Mouse (Mus musculus) intestine, postnatal 0 days (tissue): Measurements from ENCODE around the gene Sh3d19. TPM values are rescaled to one million over a fixed set of nuclear protein-coding genes. Genes with fewer than 3 reads are reported as not detected.
"Not testable (repeated sequence)": the region's sequence is repeated elsewhere in the genome, so short reads cannot be mapped to it uniquely, and the experiment has no call there.

Experiments
- ATAC-seq: fragments of 200-750 bp; cut with Nextera tagmentation; 2 replicates; pipeline ENCODE4 v1.8.0; 2017; ENCODE audit warnings: mild to moderate bottlenecking, moderate TSS enrichment, moderate library complexity
- H3K27ac ChIP-seq: fragments of 300-500 bp; sonication (generic); 2 replicates; pipeline ENCODE4 v1.5.1; 2014; ENCODE audit warnings: mild to moderate bottlenecking, low read depth, low read length, moderate library complexity
- H3K27me3 ChIP-seq: fragments of 300-500 bp; sonication (generic); replicated peaks from 2 replicates; pipeline ENCODE4 v1.6.1; 2014; ENCODE audit warnings: low read length, mixed read lengths; ENCODE audit not compliant: control insufficient read depth, insufficient read depth
- H3K36me3 ChIP-seq: fragments of 300-500 bp; sonication (generic); 2 replicates; pipeline ENCODE4 v1.6.1; 2014; ENCODE audit warnings: mild to moderate bottlenecking, moderate library complexity; ENCODE audit not compliant: control insufficient read depth, insufficient read depth
- H3K4me1 ChIP-seq: fragments of 300-500 bp; sonication (generic); replicated peaks from 2 replicates; pipeline ENCODE4 v1.6.1; 2014; ENCODE audit warnings: antibody characterized with exemption, low read length, mixed read lengths; ENCODE audit not compliant: control insufficient read depth, insufficient read depth
- H3K4me2 ChIP-seq: fragments of 300-500 bp; sonication (generic); replicated peaks from 2 replicates; pipeline ENCODE4 v1.6.1; 2014; ENCODE audit warnings: low read depth, mild to moderate bottlenecking, moderate library complexity
- H3K4me3 ChIP-seq: fragments of 300-500 bp; sonication (generic); 2 replicates; pipeline ENCODE4 v1.5.1; 2014; ENCODE audit warnings: low read depth, low read length
- H3K9ac ChIP-seq: fragments of 300-500 bp; sonication (generic); 2 replicates; pipeline ENCODE4 v1.6.1; 2014; ENCODE audit warnings: mild to moderate bottlenecking, low read depth, low read length
- H3K9me3 ChIP-seq: fragments of 300-500 bp; sonication (generic); 2 replicates; pipeline ENCODE4 v1.6.1; 2016; ENCODE audit warnings: mixed run types; ENCODE audit not compliant: control insufficient read depth
- CTCF ChIP-seq: sonication (generic); IDR thresholded peaks from 2 replicates; pipeline ENCODE4 v1.5.1; 2016; ENCODE audit warnings: low read depth, mild to moderate bottlenecking, control low read depth, antibody characterized with exemption, moderate library complexity
- WGBS: fragments of 180-500 bp; shearing (Covaris S2); extraction: QIAGEN DNeasy Blood & Tissue Kit; methylation state at CpG from one replicate; pipeline ENCODE4 v1.1.7; 2014; 5-methylcytosine and 5-hydroxymethylcytosine counted together
- polyA plus RNA-seq: library from polyadenylated mRNA; unstranded; fragments of >200 nt; fragmentation: Nextera tagmentation; extraction: Ambion mirVana; gene quantifications from 2 replicates; pipeline ENCODE4 v1.2.1, GENCODE M21; 2015

Sh3d19 gene
- polyA plus RNA-seq, 1 experiment from 2014 or later: 37.4 TPM

DNA sequence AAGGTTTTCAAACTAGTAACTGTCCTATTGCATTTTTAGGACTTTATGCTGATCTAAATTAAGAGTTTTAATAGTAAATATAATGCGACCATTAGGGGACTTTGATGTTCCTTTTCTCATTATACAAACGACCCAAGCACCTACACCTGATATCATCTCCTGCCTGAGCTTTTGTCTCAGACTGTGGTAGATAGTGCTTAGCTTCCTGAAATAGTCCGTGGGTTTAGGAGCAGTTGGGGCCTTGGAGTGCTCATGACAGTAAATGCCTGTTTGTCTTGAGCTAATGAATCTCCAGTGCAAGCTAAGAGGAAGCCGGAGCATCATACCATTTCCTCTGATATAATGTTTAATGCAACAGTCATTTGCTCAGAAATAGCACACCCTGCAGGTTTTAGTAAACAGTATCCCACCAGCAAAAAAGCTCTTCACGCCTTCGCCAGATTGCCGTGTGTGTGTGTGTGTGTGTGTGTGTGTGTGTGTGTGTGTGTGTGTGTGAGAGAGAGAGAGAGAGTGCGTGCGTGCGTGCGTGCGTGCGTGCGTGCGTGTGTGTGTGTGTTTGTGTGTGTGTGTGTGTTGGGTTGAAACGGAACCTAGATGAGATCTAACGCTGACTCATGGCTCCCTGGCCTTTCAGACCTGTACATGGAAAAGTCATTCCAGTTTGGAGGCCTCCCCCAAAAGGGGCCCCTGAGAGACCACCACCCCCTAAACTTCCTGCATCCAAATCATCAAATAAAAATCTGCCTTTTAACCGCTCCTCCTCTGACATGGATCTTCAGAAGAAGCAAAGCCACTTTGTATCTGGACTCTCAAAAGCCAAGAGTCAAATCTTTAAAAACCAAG is 132.8 kb downstream of the Sh3d19 start:
- H3K4me3 ChIP-seq: no peak overlapping the region
- H3K9ac ChIP-seq: no peak overlapping the region
- no peaks in the 10 kb centered on the region for H3K4me1 ChIP-seq
- H3K9me3 ChIP-seq: no peaks in the 10 kb centered on the region
- ATAC-seq: no peak
- WGBS: 87% methylated on average over 18 of the region's 18 CpGs
- H3K4me2 ChIP-seq: no peak overlapping the region
- peaks cover 61% of the 10 kb centered on the region for H3K36me3 ChIP-seq
- H3K27me3 ChIP-seq: no peaks in the 10 kb centered on the region
- no peak overlapping the region for H3K27ac ChIP-seq
- peak; percentile 21; the same call in 1 of the 2 replicates for TF ChIP-seq CTCF

DNA sequence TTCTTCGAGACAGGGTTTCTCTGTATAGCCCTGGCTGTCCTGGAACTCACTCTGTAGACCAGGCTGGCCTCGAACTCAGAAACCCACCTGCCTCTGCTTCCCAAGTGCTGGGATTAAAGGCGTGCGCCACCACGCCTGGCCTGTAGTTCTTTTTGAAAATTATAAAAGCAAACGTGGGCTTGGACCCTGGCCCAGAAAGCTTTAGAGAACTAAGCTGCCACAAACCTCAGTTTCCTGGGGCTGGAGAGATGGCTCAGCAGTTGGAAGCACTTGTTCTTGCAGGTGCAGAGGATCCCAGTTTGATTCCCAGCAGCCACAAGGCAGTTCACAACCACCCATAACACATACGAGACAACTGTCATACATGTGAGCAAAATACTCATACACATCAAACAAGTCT is 133.5 kb downstream of the Sh3d19 start:
- 89% methylated on average over 7 of the region's 7 CpGs for WGBS
- H3K9me3 ChIP-seq, H3K9ac ChIP-seq, H3K4me3 ChIP-seq, H3K27ac ChIP-seq, H3K4me2 ChIP-seq, ATAC-seq, H3K4me1 ChIP-seq, H3K27me3 ChIP-seq: not testable (repeated sequence)
- peaks cover 56% of the 10 kb centered on the region for H3K36me3 ChIP-seq

- no peaks in the 10 kb centered on the region for H3K27me3 ChIP-seq
- 82% methylated on average over 4 of the region's 4 CpGs for WGBS
- TF ChIP-seq CTCF: no peak
- H3K36me3 ChIP-seq: peaks cover 55% of the 10 kb centered on the region
- no peak overlapping the region for H3K4me2 ChIP-seq
- no peak overlapping the region for H3K27ac ChIP-seq
- H3K9ac ChIP-seq: no peak overlapping the region
- no peak overlapping the region for H3K4me3 ChIP-seq
- H3K4me1 ChIP-seq: 0 out of 2 replicates have a peak, but pooled peaks cover 4% of the 10 kb centered on the region
- ATAC-seq: no peak
- H3K9me3 ChIP-seq: no peaks in the 10 kb centered on the region
Observed at GRCm38 (mm10) chr3:86104909-86105308, 134.0 kb downstream of the Sh3d19 start.

- 0 out of 2 replicates have a peak, but pooled peaks cover 5% of the 10 kb centered on the region for H3K4me1 ChIP-seq
- no peaks in the 10 kb centered on the region for H3K27me3 ChIP-seq
- H3K9me3 ChIP-seq: no peaks in the 10 kb centered on the region
- no peak overlapping the region for H3K4me3 ChIP-seq
- H3K4me2 ChIP-seq: no peak overlapping the region
- TF ChIP-seq CTCF: no peak
- no peak for ATAC-seq
- 87% methylated on average over 8 of the region's 8 CpGs for WGBS
- no peak overlapping the region for H3K9ac ChIP-seq
- H3K36me3 ChIP-seq: peaks cover 50% of the 10 kb centered on the region
- H3K27ac ChIP-seq: no peak overlapping the region; the same call in 1 of the 2 replicates
Observed at GRCm38 (mm10) chr3:86106086-86106632, 135.2 kb downstream of the Sh3d19 start.

- TF ChIP-seq CTCF: no peak
- ATAC-seq: peak; percentile 90
- H3K4me3 ChIP-seq: no peak overlapping the region
- 0 out of 2 replicates have a peak, but pooled peaks cover 5% of the 10 kb centered on the region for H3K4me1 ChIP-seq
- no peak overlapping the region for H3K4me2 ChIP-seq
- no peaks in the 10 kb centered on the region for H3K27me3 ChIP-seq
- H3K9me3 ChIP-seq: no peaks in the 10 kb centered on the region
- WGBS: 57% methylated on average over 8 of the region's 8 CpGs
- H3K36me3 ChIP-seq: peaks cover 52% of the 10 kb centered on the region
- H3K9ac ChIP-seq: no peak overlapping the region
- H3K27ac ChIP-seq: peak overlapping the region; percentile 73
Observed at GRCm38 (mm10) chr3:86107637-86108539, 137.0 kb downstream of the Sh3d19 start.

GRCm38 (mm10) chr3:86108576-86108975 is 137.7 kb downstream of the Sh3d19 start:
- Histone ChIP-seq H3K27me3 (no peaks in the 10 kb centered on the region), H3K9me3 (no peaks in the 10 kb centered on the region), H3K4me1 (0 out of 2 replicates have a peak, but pooled peaks cover 5% of the 10 kb centered on the region), H3K9ac (no peak overlapping the region), H3K27ac (peak overlapping the region; percentile 73), H3K4me2 (no peak overlapping the region), H3K4me3 (no peak overlapping the region), H3K36me3 (peaks cover 50% of the 10 kb centered on the region)
- peak; percentile 77 for ATAC-seq
- TF ChIP-seq CTCF: no peak
- WGBS: 48% methylated on average over 4 of the region's 4 CpGs
